9 mouse cellular contexts compared by ENCODE assay signal in genomic region chr2:69712171-69712570, GRCm38 (mm10). TPM values are rescaled to one million over a fixed set of nuclear protein-coding genes. Genes with fewer than 3 reads are reported as not detected.
A peak's percentile ranks its signal among the peaks of the same experiment; 100 is the strongest.
DNase-seq lines count a peak whose midpoint lies in the region; ATAC-seq and TF ChIP-seq lines count a peak whose summit lies in the region.
"Had no signal": no experiment of that assay in that cellular context is flagged by ENCODE, and none has a peak within 500 bp of the region (broad histone marks: within the 10 kb centered on the region; RNA-seq: fewer than 3 reads in every experiment).

No protein-coding gene starts in this region.

- WGBS in intestine, embryonic 15.5 days = 85% methylated on average over 14 of the region's 14 CpGs

- H3K9me3 ChIP-seq in intestine, embryonic 15.5 days = no peaks in the 10 kb centered on the region
- H3K9me3 ChIP-seq: limb, embryonic 13.5 days had no signal

- no peak for TF ChIP-seq CTCF in layer of hippocampus, adult 2 months (conservative IDR thresholded peaks at IDR 0.05)

- no peaks in the 10 kb centered on the region for H3K27me3 ChIP-seq in intestine, embryonic 15.5 days (replicated peaks)

- peak; percentile 20 for ATAC-seq in inflammation-experienced regulatory T-cells, adult 6 months
- no peak for ATAC-seq in intestine, embryonic 15.5 days

- no peak overlapping the region for H3K4me2 ChIP-seq in intestine, embryonic 15.5 days (replicated peaks)

- peak; percentile 49 for DNase-seq in adrenal gland, adult 2 months
- DNase-seq in adrenal gland, adult 8-10 months = no peak
- peak in 1 of 2 experiments; percentile 40 for DNase-seq in layer of hippocampus, adult 2 months (ENCODE audit: low spot score in 2 of 2)
- no peak for DNase-seq in layer of hippocampus, adult 9-10 months (ENCODE audit: low spot score)
- DNase-seq in CD4-positive helper T cell, adult 2 months (ENCODE audit: low read depth, low spot score) = peak; percentile 27
- DNase-seq in spleen, postnatal 36 days (ENCODE audit: low spot score in 2 of 2) = no peak

- H3K4me3 ChIP-seq in layer of hippocampus, adult 2 months = peak overlapping the region; percentile 68
- H3K4me3 ChIP-seq in intestine, embryonic 15.5 days (replicated peaks) = no peak overlapping the region

- H3K36me3 ChIP-seq in intestine, embryonic 15.5 days = 0 out of 2 replicates have a peak, but pooled peaks cover 4% of the 10 kb centered on the region

- H3K4me1 ChIP-seq in intestine, embryonic 15.5 days (replicated peaks) = no peaks in the 10 kb centered on the region
- H3K4me1 ChIP-seq: limb, embryonic 13.5 days had no signal

- H3K27ac ChIP-seq in layer of hippocampus, adult 2 months = peak overlapping the region; percentile 85
- no peak overlapping the region for H3K27ac ChIP-seq in intestine, embryonic 15.5 days

- no peak overlapping the region for H3K9ac ChIP-seq in intestine, embryonic 15.5 days

RNA-seq across cellular contexts. Expression of gene Fastkd1, which starts 1.1 kb away (rescaled TPM):
- total RNA-seq in adrenal gland, adult 2 months (2021) = 10 to 100 TPM; 20.1 to 28.2 TPM
- polyA plus RNA-seq in adrenal gland, adult 2 months (2012; rRNA removed) = 3.3 and 3.7 TPM in 2 replicates
- total RNA-seq in adrenal gland, adult 8-10 months (2022) = 10 to 100 TPM; 21.4 to 26.0 (median 22.6) TPM
- total RNA-seq in layer of hippocampus, adult 2 months (2021) = 10 to 100 TPM; 17.7 to 19.0 TPM
- polyA plus RNA-seq in inflammation-experienced regulatory T-cells, adult 6 months (2017; shearing (Covaris generic)) = 10 to 100 TPM in 2 of 3 experiments, 1 to 10 TPM in 1; 9.4 to 11.3 (median 11.1) TPM
- 11.6 and 12.3 TPM in 2 replicates for polyA plus RNA-seq in intestine, embryonic 15.5 days (2015; fragmentation: Nextera tagmentation; extraction: Ambion mirVana)

RNA-seq across cellular contexts. Expression of gene Ppig, which starts 10.2 kb away (rescaled TPM):
- total RNA-seq in adrenal gland, adult 2 months (2021) = 10 to 100 TPM; 48.9 to 61.8 TPM
- polyA plus RNA-seq in adrenal gland, adult 2 months (2012; rRNA removed) = 0.40 and 0.71 TPM in 2 replicates
- total RNA-seq in adrenal gland, adult 8-10 months (2022) = 10 to 100 TPM; 53.1 to 68.6 (median 61.8) TPM
- total RNA-seq in layer of hippocampus, adult 2 months (2021) = 10 to 100 TPM; 67.7 to 67.8 TPM
- 100 to 1,000 TPM; 199 to 210 (median 207) TPM for polyA plus RNA-seq in inflammation-experienced regulatory T-cells, adult 6 months (2017; shearing (Covaris generic))
- polyA plus RNA-seq in intestine, embryonic 15.5 days (2015; fragmentation: Nextera tagmentation; extraction: Ambion mirVana) = 122 and 151 TPM in 2 replicates

RNA-seq across cellular contexts. Expression of gene Klhl41, which starts 42.3 kb away (rescaled TPM):
- total RNA-seq in adrenal gland, adult 2 months (2021) = under 1 TPM; 0.35 TPM
- 0.04 TPM in 1 of 2 replicates, not detected in the other for polyA plus RNA-seq in adrenal gland, adult 2 months (2012; rRNA removed)
- under 1 TPM; 0.21 to 0.59 (median 0.54) TPM for total RNA-seq in adrenal gland, adult 8-10 months (2022)
- total RNA-seq in layer of hippocampus, adult 2 months (2021) = under 1 TPM; 0.39 to 0.69 TPM
- polyA plus RNA-seq in inflammation-experienced regulatory T-cells, adult 6 months (2017; shearing (Covaris generic)) = not detected
- polyA plus RNA-seq in intestine, embryonic 15.5 days (2015; fragmentation: Nextera tagmentation; extraction: Ambion mirVana) = 0.09 and 0.34 TPM in 2 replicates

Comparison
In these comparisons a context has a peak if more than half of its experiments do, and no peak if none do; other contexts are left out.
1. DNase-seq: peak in adrenal gland, adult 2 months (single experiment) and CD4-positive helper T cell, adult 2 months (single experiment); none in adrenal gland, adult 8-10 months (single experiment), layer of hippocampus, adult 9-10 months (single experiment) and spleen, postnatal 36 days (0 of 2).